Mouse (Mus musculus): ENCODE results near the gene Fam19a3.
"Not testable (repeated sequence)": the region's sequence is repeated elsewhere in the genome, so short reads cannot be mapped to it uniquely, and the experiment has no call there.

Fam19a3 gene

GRCm38 (mm10) chr3:104781471-104781903 is at the start of gene Fam19a3:
Fam19a3 (minus strand) TSS chr3:104781840.
- DNase-seq (ENCODE audit: low spot score in 2 of 2) = peak; percentile 22 to 27

GRCm38 (mm10) chr3:104822413-104822812 is 40.8 kb upstream of the Fam19a3 start:
- DNase-seq (ENCODE audit: low spot score in 2 of 2) = no peak

GRCm38 (mm10) chr3:104820426-104820825 is 38.8 kb upstream of the Fam19a3 start:
- no peak for DNase-seq (ENCODE audit: low spot score in 2 of 2)

GRCm38 (mm10) chr3:104818749-104819134 is 37.1 kb upstream of the Fam19a3 start:
- DNase-seq (ENCODE audit: low spot score in 2 of 2) = no peak

- DNase-seq (ENCODE audit: low spot score in 2 of 2) = peak; percentile 46 to 73
Observed at GRCm38 (mm10) chr3:104817991-104818748, 36.5 kb upstream of the Fam19a3 start, which contains the start of gene Mov10. Mov10 (minus strand) TSS chr3:104818563.

- peak; percentile 45 to 60 for DNase-seq (ENCODE audit: low spot score in 2 of 2)
Observed at GRCm38 (mm10) chr3:104817481-104817990, 35.9 kb upstream of the Fam19a3 start.

GRCm38 (mm10) chr3:104816130-104816529 is 34.5 kb upstream of the Fam19a3 start:
- no peak for DNase-seq (ENCODE audit: low spot score in 2 of 2)

GRCm38 (mm10) chr3:104815346-104815745 is 33.7 kb upstream of the Fam19a3 start:
- DNase-seq (ENCODE audit: low spot score in 2 of 2) = no peak

- DNase-seq (ENCODE audit: low spot score in 2 of 2) = no peak
Observed at GRCm38 (mm10) chr3:104814746-104815145, 33.1 kb upstream of the Fam19a3 start.

GRCm38 (mm10) chr3:104813227-104813626 is 31.6 kb upstream of the Fam19a3 start:
- not testable (repeated sequence) for DNase-seq (ENCODE audit: low spot score in 2 of 2)

- DNase-seq (ENCODE audit: low spot score in 2 of 2) = no peak
Observed at GRCm38 (mm10) chr3:104812254-104812653, 30.6 kb upstream of the Fam19a3 start.

- no peak for DNase-seq (ENCODE audit: low spot score in 2 of 2)
Observed at GRCm38 (mm10) chr3:104811752-104812151, 30.1 kb upstream of the Fam19a3 start.

- no peak for DNase-seq (ENCODE audit: low spot score in 2 of 2)
Observed at GRCm38 (mm10) chr3:104805539-104805938, 23.9 kb upstream of the Fam19a3 start.

GRCm38 (mm10) chr3:104804312-104804711 is 22.7 kb upstream of the Fam19a3 start:
- DNase-seq (ENCODE audit: low spot score in 2 of 2) = no peak

- DNase-seq (ENCODE audit: low spot score in 2 of 2) = no peak
Observed at GRCm38 (mm10) chr3:104801481-104801880, 19.8 kb upstream of the Fam19a3 start.

GRCm38 (mm10) chr3:104800681-104801080 is 19.0 kb upstream of the Fam19a3 start:
- no peak for DNase-seq (ENCODE audit: low spot score in 2 of 2)

- DNase-seq (ENCODE audit: low spot score in 2 of 2) = no peak
Observed at GRCm38 (mm10) chr3:104796430-104797082, 14.9 kb upstream of the Fam19a3 start.

GRCm38 (mm10) chr3:104795661-104796340 is 14.2 kb upstream of the Fam19a3 start:
- no peak for DNase-seq (ENCODE audit: low spot score in 2 of 2)

- DNase-seq (ENCODE audit: low spot score in 2 of 2) = no peak
Observed at GRCm38 (mm10) chr3:104794953-104795470, 13.4 kb upstream of the Fam19a3 start.

GRCm38 (mm10) chr3:104793871-104794828 is 12.5 kb upstream of the Fam19a3 start:
- no peak for DNase-seq (ENCODE audit: low spot score in 2 of 2)
